Mouse (Mus musculus) right cerebral cortex, postnatal 10 days (tissue): ENCODE results near the gene Snrk.

Source experiments
- DNase-seq, 2 experiments: peaks; one replicate each; pipeline ENCODE4 v3.0.0; 2021; ENCODE audit warnings: low spot score in 2 of 2

Gene Snrk

GRCm38 (mm10) chr9:122107701-122108375 is 9.2 kb upstream of the Snrk start:
- no peak for DNase-seq

- DNase-seq: peak; percentile 60 to 65
These were observed 7.4 kb upstream of the Snrk start for GRCm38 (mm10) chr9:122109553-122110225.

GRCm38 (mm10) chr9:122110508-122110907 is 6.6 kb upstream of the Snrk start:
- DNase-seq: no peak

- no peak for DNase-seq
These were observed 6.1 kb upstream of the Snrk start for GRCm38 (mm10) chr9:122110921-122111320.

- no peak for DNase-seq
These were observed 1.5 kb upstream of the Snrk start for GRCm38 (mm10) chr9:122115552-122115951.

GRCm38 (mm10) chr9:122116359-122116758 is 707 bp upstream of the Snrk start:
- peak in 1 of 2 experiments; percentile 9 for DNase-seq

GRCm38 (mm10) chr9:122117692-122118529 is 845 bp downstream of the Snrk start:
- peak; percentile 43 to 45 for DNase-seq

- DNase-seq: peak in 1 of 2 experiments; percentile 41
These were observed 3.0 kb downstream of the Snrk start for GRCm38 (mm10) chr9:122120089-122120488.

GRCm38 (mm10) chr9:122122113-122122512 is 5.0 kb downstream of the Snrk start:
- DNase-seq: peak in 1 of 2 experiments; percentile 12

GRCm38 (mm10) chr9:122123181-122123580 is 6.1 kb downstream of the Snrk start:
- DNase-seq: no peak

GRCm38 (mm10) chr9:122125723-122126290 is 8.7 kb downstream of the Snrk start:
- DNase-seq: no peak

- DNase-seq: no peak
These were observed 9.7 kb downstream of the Snrk start for GRCm38 (mm10) chr9:122126790-122127189.

- no peak for DNase-seq
These were observed 10.3 kb downstream of the Snrk start for GRCm38 (mm10) chr9:122127271-122127785.

- DNase-seq: no peak
These were observed 11.6 kb downstream of the Snrk start for GRCm38 (mm10) chr9:122128686-122129085.

- no peak for DNase-seq
These were observed 13.6 kb downstream of the Snrk start for GRCm38 (mm10) chr9:122130666-122131065.

- DNase-seq: no peak
These were observed 15.1 kb downstream of the Snrk start for GRCm38 (mm10) chr9:122132145-122132544.

- no peak for DNase-seq
These were observed 18.2 kb downstream of the Snrk start for GRCm38 (mm10) chr9:122135095-122135884.

GRCm38 (mm10) chr9:122135885-122136170 is 18.8 kb downstream of the Snrk start:
- no peak for DNase-seq

GRCm38 (mm10) chr9:122137960-122138359 is 20.9 kb downstream of the Snrk start:
- DNase-seq: no peak

GRCm38 (mm10) chr9:122138371-122139029 is 21.4 kb downstream of the Snrk start:
- no peak for DNase-seq

- no peak for DNase-seq
These were observed 22.2 kb downstream of the Snrk start for GRCm38 (mm10) chr9:122139236-122139635.
